Mouse (Mus musculus) lung, postnatal 25 days (tissue): ENCODE results near the gene Cx3cr1.
A peak's percentile ranks its signal among the peaks of the same experiment; 100 is the strongest.
"Not testable (repeated sequence)": the region's sequence is repeated elsewhere in the genome, so short reads cannot be mapped to it uniquely, and the experiment has no call there.

Source experiments
- DNase-seq: peaks from one replicate; pipeline ENCODE4 v3.0.0; 2022; ENCODE audit warnings: low spot score

Gene Cx3cr1

GRCm38 (mm10) chr9:120024625-120025024 lies 45.1 kb downstream of the Cx3cr1 start:
- DNase-seq: no peak

DNA sequence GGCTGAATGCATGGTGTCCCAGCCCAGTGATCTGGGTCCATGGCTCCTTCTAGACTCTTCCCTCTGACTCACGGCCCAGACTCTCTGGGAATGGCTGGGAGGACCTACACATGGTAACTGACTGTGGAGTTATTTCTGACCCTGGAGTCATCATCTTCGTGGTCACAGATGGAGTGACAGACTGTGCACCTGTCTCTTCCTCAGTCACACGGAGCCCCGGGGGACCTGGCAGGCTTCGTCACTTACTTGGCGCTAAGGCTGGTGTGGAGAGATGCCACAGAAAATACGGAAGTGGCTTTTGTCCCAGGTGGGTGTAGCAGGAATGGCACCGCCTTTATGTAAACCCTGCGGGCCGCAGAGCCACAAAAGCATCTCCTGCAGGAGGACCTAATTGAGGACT lies 45.5 kb downstream of the Cx3cr1 start:
- DNase-seq: no peak

DNA sequence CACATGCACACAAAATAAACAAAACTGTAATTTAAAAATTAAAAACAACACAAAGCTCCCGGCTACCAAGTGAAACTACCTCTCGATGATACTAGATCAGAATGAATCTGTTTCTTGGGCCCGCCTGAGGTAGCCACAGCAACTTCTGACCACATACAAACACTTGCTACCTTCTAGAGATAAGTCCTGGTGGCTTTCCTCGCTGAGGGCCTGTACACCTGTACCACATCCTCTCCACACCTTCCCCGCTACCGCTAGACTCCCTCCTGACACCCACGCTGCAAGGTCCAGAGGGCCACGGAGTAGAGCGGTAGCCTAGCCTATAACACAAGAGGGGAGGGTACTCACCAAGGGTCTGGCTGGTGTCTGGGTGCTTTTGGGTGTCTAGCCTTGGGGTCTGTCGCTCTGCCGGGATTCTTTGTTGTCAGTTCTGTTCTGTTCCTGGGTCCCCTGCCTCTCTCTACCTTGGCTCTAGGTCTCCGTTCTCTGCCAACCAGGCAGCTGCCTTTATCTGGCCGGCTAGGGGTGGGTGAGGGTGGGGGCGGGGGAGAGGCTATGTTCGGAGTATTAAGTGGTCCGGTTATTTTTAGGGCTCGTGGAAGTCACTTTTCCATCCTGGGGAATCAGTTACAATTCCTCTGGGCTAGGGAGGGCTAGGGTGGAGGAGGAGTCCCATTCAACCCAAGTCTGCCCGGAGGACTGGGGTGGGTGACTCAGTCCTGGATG lies 46.4 kb downstream of the Cx3cr1 start, which contains the start of gene Xirp1:
Xirp1 (minus strand) TSS at position 513 of the 726 bp plus-strand sequence.
- no peak for DNase-seq

DNA sequence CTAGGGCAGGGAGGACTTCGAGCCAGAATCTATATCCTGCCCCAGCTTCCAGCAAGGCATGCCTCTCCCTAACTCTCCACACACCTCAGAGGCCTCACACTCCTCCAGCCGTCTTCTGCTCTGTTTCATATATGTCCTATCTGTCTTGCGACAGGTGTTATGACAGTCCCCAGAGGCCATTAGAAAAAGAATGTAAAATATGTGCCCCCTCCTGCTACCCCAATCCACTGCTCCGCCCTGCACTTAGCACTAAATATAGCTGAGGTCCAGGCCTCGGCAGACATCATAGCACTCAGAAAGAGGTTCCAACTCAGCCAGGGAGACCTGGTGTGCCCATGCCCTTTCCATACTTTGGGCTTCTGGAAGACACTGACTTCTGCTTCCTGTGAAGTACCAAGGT lies 48.5 kb downstream of the Cx3cr1 start:
- DNase-seq: no peak

DNA sequence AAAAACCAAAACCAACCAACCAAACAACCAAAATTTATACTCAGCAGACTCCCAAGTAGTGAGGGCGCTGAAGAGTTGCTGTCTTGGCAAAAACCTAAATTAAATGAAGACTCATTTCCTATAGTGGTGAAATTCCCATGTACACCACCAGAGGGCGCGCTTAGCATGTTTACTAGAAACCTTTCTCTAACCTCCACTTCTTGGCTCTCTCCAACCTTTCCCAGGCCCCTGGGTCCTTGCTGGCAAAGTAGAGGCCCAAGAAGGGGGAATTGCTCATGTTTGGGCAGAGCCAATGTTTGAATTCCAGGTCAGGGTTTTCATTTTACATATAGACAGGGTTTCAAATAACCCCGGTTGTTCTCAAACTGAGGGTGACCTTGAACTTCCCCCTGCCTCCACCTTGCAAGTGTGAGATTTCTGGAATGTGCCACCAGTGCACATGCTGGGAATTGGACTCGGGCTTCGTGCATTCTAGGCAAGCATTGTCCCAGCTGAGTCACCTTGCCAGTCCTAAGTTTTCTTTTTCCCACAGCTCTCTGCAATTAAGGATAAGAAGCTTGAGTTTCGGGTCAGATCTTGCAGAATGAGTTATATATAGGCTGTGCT lies 49.3 kb downstream of the Cx3cr1 start:
- peak; percentile 67 for DNase-seq

- no peak for DNase-seq
These were observed 52.7 kb downstream of the Cx3cr1 start for GRCm38 (mm10) chr9:120016956-120017355.

DNA sequence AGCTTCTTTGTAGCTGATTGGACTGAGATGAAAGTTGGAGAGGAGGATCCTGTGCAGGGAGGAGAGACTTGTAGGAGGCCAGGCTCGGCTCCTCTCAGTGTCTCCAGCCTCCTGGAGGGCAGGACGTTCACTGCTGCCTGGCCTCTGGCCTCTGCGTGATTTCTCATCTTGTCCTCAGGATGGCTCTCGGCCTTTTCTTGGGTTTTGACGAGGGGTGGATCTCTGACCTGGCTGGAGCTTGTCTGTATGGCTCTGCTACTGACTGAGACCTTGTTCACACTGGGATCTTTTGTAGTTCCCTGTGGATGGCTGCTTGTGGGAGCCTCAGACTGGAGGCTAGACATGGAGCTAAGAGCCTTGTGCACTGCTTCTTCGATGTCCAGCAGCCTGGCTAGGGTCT lies 54.9 kb downstream of the Cx3cr1 start:
- no peak for DNase-seq

DNA sequence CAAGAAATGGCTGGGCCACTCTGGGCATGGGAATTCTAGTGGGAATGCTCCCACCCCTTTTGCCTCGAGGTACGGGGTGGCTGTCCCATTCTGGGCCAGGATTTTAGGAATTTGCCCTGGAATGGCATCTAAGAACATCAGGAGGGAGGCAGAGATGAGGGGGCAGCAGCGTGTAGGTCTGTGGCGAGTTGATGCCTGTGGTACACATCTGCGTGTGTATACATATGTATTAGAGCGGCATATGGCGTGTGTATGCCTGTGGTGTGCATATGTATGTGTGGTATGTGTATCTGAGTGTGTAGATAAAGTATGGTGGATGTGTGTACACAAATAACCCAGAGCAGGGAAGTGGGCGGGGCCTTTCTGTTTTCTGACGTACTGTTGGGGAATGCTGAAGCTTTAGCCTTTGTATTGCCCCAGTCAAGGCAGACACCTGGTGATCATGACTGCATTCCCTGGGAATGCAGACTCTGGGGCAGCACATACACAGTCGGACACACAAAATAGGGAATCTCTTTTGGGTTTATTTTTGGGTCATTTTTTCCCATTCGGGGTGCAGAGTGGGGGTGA lies 56.3 kb downstream of the Cx3cr1 start:
- no peak for DNase-seq

GRCm38 (mm10) chr9:120012781-120013180 lies 56.9 kb downstream of the Cx3cr1 start:
- no peak for DNase-seq

DNA sequence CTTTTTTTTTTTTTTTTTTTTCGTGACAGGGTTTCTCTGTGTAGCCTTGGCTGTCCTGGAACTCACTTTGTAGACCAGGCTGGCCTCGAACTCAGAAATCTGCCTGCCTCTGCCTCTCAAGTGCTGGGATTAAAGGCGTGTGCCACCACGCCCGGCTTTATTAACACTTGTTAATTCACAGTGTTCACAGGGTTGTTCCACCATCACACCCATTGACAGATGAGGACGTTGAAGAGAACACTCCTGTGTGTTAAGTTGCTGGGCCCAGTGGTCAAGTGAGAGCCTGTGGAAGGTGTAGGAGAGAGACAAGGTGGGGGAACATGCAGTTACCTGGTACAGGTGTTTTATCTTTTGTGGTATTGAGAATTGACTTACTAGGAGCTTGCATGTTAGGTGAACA lies 57.5 kb downstream of the Cx3cr1 start:
- not testable (repeated sequence) for DNase-seq

GRCm38 (mm10) chr9:120011533-120011932 lies 58.1 kb downstream of the Cx3cr1 start:
- DNase-seq: peak; percentile 86

DNA sequence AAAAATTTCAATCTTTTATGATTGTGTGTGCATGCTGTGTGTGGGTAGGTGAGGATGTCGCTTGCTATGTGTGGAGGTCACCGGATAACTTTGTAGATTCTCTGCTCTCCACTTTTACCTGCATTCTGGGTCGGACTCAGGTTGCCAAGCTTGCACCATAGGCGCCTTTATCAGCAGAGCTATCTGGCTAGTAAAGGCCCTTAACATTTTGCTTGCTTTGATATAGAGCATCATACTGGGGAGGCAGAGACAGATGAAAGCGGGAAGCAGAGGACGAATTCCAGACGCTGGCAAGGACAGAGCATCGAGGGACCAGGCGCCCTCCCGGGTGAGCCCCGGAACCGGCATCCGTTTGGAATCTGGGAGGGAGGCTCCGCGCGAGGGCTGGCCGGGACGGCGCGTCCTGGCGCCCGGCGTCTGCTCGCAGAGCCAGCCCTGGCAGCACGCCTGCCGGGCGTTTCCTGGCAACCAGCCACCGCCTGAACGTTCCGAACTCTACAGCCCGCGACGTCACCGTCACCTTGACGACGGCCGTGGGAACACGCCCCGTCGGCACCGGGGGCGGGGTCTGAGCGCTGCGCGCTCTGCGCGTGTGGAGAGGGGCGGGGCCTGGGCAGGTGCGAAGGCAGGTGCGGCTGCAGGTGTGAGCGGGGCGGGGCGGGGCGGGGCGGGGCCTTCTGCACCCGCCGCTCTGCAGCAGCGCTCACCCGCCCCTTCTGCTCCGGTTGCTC lies 58.7 kb downstream of the Cx3cr1 start:
- peak; percentile 98 for DNase-seq

- DNase-seq: no peak
These were observed 59.8 kb downstream of the Cx3cr1 start for GRCm38 (mm10) chr9:120009871-120010270.

DNA sequence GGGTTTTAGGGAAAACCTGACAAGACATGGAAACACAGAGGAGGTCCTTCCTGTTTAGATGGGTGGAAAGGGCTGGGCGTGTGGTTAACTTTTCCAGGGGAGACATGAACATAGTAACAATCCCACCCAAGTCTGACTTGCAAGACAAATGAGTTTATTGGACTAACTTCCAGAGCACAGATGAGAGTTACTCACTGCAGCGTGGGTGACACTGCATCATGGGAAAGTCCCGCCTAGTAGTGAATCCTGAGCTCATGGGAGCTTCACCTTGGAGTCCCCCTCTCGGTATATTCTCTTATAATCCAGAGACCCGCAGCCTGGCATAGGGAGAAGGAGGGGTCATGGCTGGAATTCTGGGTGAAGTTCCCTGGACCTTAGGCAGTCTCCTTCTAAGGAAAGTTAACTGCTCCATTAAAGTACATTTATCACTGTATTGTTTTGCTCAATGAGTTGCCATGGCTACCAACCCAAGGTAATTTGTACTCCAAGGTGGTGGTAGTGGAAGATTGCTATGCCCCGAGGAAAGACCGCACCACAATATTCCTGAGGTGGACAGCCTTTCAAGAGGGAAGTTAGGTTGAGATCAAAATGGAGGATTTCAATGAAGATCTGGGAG lies 60.3 kb downstream of the Cx3cr1 start:
- DNase-seq: no peak

- DNase-seq: no peak
These were observed 61.8 kb downstream of the Cx3cr1 start for GRCm38 (mm10) chr9:120007833-120008232.

DNA sequence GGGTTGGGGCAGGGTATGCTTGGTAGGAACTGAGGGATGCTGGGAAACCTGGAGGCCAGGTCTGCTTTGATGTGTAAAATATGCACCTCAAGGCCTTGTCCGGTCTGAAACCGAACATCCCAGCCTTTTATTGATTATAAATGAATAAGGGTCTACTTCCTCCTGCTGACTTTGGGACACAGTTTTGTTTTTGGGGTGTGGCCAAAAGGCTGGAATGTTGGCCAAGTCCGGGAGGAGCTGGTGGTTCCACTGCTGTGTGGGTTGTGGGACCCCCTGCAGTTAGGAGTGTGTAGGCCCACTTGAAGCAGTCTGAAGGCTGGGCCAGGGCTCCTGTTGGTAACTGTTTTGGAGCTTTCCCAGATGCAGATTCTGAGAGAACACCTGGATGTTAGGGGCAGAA lies 63.7 kb downstream of the Cx3cr1 start:
- DNase-seq: no peak

- DNase-seq: no peak
These were observed 66.8 kb downstream of the Cx3cr1 start for GRCm38 (mm10) chr9:120002893-120003292.

DNA sequence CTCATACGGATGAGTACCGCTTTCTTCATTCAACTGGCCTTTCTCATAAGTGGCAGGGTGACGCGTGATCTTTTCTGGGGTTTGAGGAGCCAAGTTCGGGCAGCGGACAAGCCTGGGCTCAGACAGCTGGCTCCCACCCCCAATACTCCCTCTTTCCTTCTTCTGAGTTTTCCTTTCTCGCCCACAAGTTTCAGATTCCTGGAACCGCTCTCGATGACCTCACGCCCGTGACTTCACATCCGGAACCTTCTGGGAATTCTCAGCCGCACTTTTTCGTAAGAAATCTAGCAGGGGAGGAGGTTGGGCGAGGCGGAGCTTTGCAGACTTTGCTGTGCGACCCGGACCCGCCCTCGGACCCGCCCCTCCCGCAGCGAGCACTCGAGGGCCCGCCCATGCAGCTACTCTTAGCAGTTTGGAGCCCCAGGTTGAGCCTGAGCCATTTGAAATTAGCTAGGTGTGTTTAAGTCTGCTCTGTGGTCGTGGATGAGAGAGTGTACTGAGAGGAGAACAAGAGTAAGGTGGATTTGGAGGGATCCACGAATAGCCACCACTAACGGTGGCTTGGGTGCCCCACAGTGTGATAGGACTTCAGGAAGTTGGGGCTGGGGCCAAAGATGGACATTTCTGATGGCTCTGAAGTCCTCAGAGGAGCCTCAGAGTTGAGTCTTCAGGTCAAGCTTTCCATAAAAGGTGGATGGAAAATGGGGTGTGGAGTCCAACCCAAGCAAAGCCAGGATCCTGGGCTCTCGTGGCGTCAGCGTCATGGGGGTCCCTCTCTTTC lies 67.5 kb downstream of the Cx3cr1 start:
- DNase-seq: peak; percentile 97

GRCm38 (mm10) chr9:120000761-120001160 lies 68.9 kb downstream of the Cx3cr1 start:
- DNase-seq: no peak

GRCm38 (mm10) chr9:119999636-120000035 lies 70.0 kb downstream of the Cx3cr1 start:
- no peak for DNase-seq

DNA sequence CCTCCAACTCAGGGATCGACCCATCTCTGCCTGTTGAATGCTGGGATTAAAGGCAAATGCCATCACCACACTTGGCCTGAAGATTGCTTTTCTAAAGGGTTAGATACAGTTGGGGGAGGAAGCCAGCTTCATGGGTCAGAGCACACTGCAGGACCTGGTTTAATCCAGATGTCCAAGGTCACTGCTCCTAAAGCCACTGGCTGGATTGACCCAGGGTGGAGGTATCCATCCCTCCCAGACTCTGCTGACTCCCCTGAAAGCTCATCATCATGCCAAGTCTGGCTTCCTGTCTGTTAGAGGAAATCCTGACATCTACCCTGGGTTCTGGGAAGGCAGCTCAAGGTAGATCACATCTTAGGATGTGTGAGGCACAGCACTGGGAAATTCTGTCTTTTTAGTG lies 70.9 kb downstream of the Cx3cr1 start:
- DNase-seq: no peak

DNA sequence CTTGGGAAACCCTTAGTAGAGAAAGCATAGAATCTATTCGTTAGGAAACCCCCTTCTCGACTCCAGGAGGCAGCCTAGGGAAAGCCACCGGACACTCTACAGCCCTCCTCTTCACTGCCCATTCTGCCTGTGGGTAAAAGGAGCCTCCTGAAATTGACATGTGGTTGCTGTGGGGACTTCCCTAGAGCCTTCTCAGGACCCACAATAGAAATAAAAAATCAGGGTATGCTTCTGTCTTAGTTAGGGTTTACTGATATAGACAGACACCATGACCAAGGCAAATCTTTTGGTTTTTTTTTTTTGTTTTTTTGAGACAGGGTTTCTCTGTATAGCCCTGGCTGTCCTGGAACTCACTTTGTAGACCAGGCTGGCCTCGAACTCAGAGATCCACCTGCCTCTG lies 73.6 kb downstream of the Cx3cr1 start:
- no peak for DNase-seq
